Mouse (Mus musculus): ENCODE data around the gene Sept9. TPM values are rescaled to one million over a fixed set of nuclear protein-coding genes. Genes with fewer than 3 reads are reported as not detected.

Sept9 gene
- polyA plus RNA-seq, 1 experiment: 493 TPM

- TF ChIP-seq GATA1 (IDR thresholded peaks at IDR 0.05; ENCODE audit: low read length): no peak
Measured at GRCm38 (mm10) chr11:117259178-117259960, 59.9 kb downstream of the Sept9 start.

- TF ChIP-seq GATA1 (IDR thresholded peaks at IDR 0.05; ENCODE audit: low read length): no peak
Measured at GRCm38 (mm10) chr11:117260631-117261030, 61.2 kb downstream of the Sept9 start.

GRCm38 (mm10) chr11:117263096-117263808 is 63.8 kb downstream of the Sept9 start:
- no peak for TF ChIP-seq GATA1 (IDR thresholded peaks at IDR 0.05; ENCODE audit: low read length)

- TF ChIP-seq GATA1 (IDR thresholded peaks at IDR 0.05; ENCODE audit: low read length): no peak
Measured at GRCm38 (mm10) chr11:117264162-117265021, 64.9 kb downstream of the Sept9 start.

- TF ChIP-seq GATA1 (IDR thresholded peaks at IDR 0.05; ENCODE audit: low read length): no peak
Measured at GRCm38 (mm10) chr11:117265270-117265980, 66.0 kb downstream of the Sept9 start.

- TF ChIP-seq GATA1 (IDR thresholded peaks at IDR 0.05; ENCODE audit: low read length): no peak
Measured at GRCm38 (mm10) chr11:117265981-117266905, 66.8 kb downstream of the Sept9 start.

- TF ChIP-seq GATA1 (IDR thresholded peaks at IDR 0.05; ENCODE audit: low read length): no peak
Measured at GRCm38 (mm10) chr11:117266906-117267721, 67.7 kb downstream of the Sept9 start.

GRCm38 (mm10) chr11:117267828-117268227 is 68.4 kb downstream of the Sept9 start:
- TF ChIP-seq GATA1 (IDR thresholded peaks at IDR 0.05; ENCODE audit: low read length): no peak

GRCm38 (mm10) chr11:117268304-117268956 is 69.0 kb downstream of the Sept9 start:
- no peak for TF ChIP-seq GATA1 (IDR thresholded peaks at IDR 0.05; ENCODE audit: low read length)

- TF ChIP-seq GATA1 (IDR thresholded peaks at IDR 0.05; ENCODE audit: low read length): no peak
Measured at GRCm38 (mm10) chr11:117269053-117269702, 69.7 kb downstream of the Sept9 start.

GRCm38 (mm10) chr11:117269946-117270345 is 70.5 kb downstream of the Sept9 start:
- no peak for TF ChIP-seq GATA1 (IDR thresholded peaks at IDR 0.05; ENCODE audit: low read length)

- TF ChIP-seq GATA1 (IDR thresholded peaks at IDR 0.05; ENCODE audit: low read length): no peak
Measured at GRCm38 (mm10) chr11:117274973-117275372, 75.5 kb downstream of the Sept9 start.

Data from G1E-ER4 (cell line).